Mouse (Mus musculus): ENCODE data around the gene Prrx1.

Prrx1 gene

GRCm38 (mm10) chr1:163255884-163256283, 57.6 kb downstream of the Prrx1 start:
- no peak for DNase-seq

DNA sequence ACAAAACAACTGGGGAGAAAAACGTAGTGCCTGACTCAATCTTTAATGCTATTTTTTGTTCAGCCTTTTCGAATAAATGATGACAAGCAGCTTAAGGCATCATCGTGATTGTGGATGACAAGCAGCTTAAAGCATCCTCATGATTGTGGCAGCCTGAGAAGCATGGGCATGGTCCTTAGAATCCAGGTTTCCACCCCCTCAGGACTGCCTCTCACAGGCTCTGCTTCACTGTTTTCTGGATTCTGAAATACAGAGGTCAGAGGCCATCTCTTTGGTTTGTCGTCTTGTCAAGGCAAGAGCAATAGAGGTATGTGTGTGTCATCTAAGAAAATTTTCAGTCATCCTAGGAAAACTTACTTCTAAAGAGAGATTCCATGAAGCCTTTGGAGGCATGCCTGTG, 60.7 kb downstream of the Prrx1 start:
- no peak for DNase-seq

- no peak for DNase-seq
These were observed 61.2 kb downstream of the Prrx1 start for GRCm38 (mm10) chr1:163252331-163252730.

DNA sequence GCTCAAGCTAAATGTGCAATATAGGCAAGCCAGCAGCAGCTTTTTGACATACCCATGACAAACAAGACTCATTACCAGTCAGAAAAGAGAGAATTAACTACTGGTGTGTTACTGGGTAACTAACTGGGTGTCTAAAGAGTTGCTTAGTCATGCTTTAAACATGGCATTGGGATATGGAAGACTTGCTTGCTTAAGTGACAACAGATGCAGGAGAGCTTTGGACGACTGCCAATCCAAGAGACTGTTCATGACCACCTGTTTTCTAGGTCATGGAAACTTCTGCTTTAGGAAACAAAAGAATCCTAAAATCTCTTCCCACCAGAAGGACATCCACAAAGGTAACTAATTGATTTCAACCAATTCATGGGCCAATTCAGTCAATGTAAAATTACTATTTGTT, 61.7 kb downstream of the Prrx1 start:
- DNase-seq = no peak

- no peak for DNase-seq
These were observed 74.6 kb downstream of the Prrx1 start for GRCm38 (mm10) chr1:163238950-163239349.

DNA sequence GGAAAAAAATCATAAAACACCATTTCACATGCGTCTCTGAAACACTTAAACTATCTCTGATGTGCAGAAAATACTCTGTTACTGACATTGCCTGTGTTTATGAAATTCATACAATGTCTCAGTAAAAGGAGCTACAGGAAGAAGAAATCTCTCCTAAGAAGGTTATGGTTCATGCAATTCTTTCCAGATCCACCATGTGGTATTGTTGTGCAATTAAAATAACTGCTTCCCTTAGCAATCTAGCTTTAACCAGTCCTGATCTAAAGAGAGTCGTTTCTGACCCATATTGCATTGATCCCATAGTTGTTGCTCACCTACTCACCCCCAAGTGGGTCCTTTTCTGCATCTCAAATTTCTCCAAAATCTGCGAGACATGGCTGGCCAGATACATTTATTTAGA, 82.3 kb downstream of the Prrx1 start:
- DNase-seq = no peak

GRCm38 (mm10) chr1:163226271-163226670, 87.2 kb downstream of the Prrx1 start:
- no peak for DNase-seq

- no peak for DNase-seq
These were observed 91.7 kb downstream of the Prrx1 start for GRCm38 (mm10) chr1:163221767-163222166.

- no peak for DNase-seq
These were observed 104.3 kb downstream of the Prrx1 start for GRCm38 (mm10) chr1:163208919-163209867.

DNA sequence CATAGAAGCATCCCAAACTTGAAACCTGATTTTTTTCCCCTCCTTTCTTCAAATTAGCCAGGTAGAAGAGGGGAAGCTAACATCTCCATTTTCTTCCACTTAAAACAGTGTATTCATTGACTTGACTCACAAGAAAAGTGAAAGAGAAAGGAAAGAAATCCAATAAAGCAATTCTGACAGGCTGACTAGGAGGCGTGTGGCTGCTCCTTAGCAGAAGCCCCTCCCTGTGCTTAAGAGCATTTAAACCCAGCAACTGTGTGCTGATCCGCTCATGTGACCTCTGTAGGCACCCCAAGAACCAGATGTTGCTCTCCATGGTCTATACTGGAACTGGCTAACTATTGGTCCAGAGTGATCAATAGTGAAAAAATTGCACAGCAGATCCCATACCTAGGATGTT, 114.7 kb downstream of the Prrx1 start:
- no peak for DNase-seq

DNA sequence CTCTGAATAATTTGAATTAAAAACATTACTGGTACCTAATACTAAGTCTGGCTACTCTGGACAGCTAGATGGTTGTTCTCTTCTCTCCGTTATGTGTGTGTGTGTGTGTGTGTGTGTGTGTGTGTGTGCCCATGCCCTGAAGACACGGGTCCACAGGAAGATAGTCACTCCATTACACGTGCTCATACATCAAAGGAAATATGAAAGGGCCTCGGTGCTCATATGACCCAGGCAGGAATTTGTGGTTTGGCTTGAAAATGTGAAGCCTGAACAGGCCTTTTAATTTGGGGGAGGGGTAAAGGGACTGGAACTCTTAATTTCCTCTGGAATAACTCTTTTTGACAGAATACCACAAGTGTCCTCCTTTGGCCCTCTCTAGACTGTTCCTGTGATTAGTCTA, 115.5 kb downstream of the Prrx1 start:
- no peak for DNase-seq

Measured in thymus, postnatal 36 days (tissue).